Mouse (Mus musculus): ENCODE results near the gene Gm9821.

The Gm9821 gene

DNA sequence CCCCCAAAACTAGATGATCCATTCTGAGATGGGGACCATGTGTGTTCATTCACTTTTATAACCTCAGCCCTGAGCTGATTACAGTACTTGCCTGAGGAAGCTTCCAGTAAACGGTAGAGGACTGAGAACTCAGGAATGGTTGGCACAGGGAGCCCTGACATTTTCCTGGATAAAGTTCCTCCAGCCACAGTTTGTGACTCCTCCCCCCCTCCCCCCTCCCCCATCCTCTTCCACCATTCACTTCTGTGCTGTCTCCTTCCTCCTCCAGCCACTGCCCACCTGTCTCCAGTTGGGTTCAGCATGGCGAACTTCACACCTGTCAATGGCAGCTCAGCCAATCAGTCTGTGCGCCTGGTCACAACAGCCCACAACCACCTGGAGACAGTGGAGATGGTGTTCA, 18.6 kb upstream of the Gm9821 start, which contains the start of gene Chrm4:
Gene Chrm4, plus strand, starts transcription at position 301 of the 400 bp plus-strand sequence.
- DNase-seq (ENCODE audit: low read depth, low spot score) = no peak

DNA sequence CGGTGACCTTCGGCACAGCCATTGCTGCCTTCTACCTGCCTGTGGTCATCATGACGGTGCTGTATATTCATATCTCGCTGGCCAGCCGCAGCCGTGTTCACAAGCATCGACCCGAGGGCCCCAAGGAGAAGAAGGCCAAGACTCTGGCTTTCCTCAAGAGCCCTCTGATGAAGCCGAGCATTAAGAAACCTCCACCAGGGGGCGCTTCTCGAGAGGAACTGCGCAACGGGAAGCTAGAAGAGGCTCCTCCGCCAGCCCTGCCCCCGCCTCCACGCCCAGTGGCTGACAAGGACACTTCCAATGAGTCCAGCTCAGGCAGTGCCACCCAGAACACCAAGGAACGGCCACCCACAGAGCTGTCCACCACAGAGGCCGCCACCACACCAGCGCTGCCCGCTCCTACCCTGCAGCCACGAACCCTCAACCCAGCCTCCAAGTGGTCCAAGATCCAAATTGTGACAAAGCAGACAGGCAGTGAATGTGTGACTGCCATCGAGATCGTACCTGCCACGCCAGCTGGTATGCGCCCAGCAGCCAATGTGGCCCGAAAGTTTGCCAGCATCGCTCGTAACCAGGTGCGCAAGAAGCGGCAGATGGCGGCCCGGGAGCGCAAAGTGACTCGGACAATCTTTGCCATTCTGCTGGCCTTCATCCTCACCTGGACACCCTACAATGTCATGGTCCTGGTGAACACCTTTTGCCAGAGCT, 17.5 kb upstream of the Gm9821 start:
- DNase-seq (ENCODE audit: low read depth, low spot score) = no peak

DNA sequence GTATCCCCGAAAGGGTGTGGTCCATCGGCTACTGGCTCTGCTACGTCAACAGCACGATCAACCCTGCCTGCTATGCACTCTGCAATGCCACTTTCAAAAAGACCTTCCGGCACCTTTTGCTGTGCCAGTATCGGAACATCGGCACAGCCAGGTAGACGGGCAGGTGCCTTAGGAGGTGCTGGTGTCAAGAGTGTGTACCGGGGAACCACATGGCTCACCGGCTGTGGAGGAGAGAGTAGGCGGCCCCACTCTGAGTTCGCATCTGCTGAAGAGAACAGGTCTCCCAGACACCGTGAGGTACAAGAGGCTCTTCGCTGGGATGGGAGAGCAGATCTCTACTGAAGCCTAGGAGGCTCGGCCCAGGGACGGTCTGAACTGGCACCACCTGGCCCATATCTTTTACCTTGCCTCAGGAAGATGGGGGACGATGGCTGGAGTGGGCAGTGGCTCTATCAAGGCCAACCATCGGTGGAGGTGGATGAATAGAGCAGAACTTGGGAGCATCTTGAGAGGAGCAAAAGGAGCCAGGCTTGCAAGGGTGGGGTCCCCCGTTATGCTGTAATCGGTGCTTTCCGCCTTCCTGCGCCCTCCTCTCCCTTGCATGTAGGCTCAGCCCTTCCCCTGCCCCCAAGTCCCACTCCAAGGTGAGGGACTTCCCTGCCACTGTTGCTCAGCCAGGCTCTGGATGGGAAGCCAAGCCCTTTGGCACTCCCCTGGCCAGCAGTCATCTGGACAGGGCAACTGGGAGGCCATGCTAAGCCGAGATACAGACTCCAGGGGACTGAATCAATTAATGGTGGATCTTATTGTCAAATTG, 16.8 kb upstream of the Gm9821 start:
- no peak for DNase-seq (ENCODE audit: low read depth, low spot score)

DNA sequence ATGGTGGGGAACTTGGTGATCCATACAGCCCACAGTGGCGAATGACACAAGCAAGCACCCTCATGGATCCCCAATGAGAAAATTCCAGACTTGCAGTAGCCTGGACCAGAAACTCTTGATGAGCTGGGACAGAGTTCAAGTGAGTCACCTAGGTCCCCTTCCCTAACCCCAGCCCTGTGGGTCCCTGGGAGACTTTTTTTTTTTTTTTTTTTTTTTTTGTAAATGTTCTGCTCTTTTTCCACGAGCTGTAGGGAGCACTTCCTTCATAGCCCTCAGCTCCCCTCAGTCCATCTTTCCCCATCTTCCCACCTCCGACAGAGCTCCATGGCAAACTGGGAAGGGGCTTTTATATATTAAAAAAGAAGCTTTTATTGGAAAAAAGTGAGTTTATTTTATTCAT, 16.0 kb upstream of the Gm9821 start:
- no peak for DNase-seq (ENCODE audit: low read depth, low spot score)

DNA sequence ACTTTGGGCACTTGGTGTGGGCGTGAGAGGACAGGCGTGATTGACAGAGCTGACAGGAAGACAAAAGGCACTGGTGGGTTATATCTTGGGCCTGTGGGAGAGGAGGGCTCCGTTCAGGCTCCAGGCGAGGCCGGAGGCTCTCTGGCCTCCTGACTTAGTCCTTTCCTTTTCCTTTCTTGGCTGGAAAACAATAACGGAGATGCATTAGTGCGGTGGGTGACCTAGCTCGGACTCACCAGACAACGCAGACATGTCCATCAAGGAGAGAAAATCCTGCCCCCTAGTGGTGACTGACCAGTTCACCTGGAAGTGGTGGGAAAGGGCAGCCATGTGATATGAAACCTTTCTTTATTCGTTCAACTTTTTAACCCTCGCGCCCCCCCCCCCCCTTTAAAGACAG, 15.6 kb upstream of the Gm9821 start:
- DNase-seq (ENCODE audit: low read depth, low spot score) = no peak

DNA sequence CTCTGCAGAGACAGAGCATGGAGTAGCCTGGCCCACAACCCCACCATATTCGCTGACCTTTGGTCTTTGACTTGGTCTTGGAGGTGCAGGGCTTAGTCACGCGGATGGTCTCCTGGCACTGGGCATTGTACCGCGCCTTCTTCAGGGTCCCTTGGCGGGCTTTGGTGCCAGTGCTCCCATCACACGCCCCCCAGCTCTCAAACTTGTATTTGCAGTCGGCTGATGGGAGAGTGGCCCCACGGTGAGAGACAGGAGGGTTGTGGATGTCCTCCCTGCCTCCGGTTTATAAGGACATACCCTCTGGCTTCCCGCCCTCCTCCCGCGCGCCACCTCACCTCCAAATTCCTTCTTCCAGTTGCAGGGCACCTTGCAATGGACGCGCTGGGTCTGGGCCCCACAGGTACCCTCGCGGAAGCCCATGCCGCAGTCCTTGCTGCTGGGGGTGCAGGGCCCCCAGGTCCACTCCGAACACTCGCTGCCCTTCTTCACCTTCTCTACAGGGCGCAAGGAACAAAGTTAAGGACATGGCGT, 14.7 kb upstream of the Gm9821 start:
- no peak for DNase-seq (ENCODE audit: low read depth, low spot score)

DNA sequence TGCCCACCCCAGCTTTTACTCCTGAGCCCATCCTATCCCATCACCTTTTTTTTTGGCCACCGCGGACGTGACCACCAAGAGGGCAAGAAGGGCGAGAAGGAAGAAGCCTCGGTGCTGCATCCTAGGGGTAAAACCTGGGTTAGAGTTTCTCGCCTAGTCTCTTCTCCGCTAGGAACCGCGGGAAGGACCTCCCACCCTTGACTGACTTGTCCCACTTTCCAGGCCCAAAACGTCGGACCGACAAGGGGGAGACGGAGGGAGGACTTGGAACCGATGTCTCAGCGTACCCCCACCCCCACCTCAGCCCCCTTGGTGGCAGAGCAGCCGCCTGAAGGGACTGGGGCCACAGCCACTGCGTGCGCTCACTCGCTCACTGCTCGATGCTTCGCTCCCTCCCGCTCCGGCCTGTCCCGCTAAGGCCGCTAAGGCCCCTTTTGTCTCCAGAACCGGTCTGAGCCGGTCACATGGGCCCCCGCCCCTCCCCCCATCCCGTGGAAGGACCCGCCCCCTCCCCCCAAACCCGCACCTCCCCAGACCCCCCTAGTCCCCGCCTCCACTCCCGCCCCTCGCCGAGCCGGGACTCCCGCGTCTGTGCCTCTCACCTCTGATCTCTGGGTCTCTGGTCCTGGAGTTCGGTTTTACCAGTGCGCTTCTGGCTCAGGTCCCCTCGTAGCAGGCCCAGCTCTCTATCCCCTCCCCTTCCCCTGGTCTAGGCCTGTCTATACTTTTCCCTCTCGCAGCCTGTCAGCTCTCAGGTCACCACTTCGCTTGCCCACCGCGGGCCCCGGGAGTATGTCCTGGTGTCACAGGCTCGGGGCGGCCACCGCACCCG, 14.0 kb upstream of the Gm9821 start:
- DNase-seq (ENCODE audit: low read depth, low spot score) = no peak

DNA sequence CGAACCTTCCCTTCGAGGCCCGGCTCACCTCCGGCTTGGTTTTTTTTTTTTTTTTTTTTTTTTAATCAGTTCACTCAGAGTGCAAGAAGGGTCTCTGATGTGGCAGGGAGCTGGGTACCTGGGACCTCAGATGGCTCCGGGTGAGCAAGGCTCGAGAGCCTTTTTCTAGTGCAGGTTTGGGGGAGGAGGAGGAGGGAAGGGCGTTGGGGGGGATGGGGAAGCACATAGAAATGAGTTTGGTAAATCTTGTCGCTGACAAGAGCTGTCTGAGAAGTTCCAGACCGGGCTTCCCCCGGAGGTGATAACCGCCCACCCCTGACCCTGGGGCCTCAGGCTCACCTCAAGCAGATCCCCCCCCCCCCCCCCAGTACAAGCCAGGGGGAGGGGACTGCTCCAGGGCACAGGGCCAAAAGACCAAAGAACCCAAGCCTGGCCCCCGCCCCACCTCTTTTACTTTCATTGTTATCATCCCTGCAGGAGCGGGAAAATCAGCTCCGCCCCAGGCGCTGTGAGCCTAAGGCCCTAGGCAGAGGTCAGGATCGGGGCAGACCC, 13.3 kb upstream of the Gm9821 start, which contains the start of gene Mdk:
Gene Mdk, minus strand, starts transcription at position 138 of the 552 bp plus-strand sequence.
- no peak for DNase-seq (ENCODE audit: low read depth, low spot score)

DNA sequence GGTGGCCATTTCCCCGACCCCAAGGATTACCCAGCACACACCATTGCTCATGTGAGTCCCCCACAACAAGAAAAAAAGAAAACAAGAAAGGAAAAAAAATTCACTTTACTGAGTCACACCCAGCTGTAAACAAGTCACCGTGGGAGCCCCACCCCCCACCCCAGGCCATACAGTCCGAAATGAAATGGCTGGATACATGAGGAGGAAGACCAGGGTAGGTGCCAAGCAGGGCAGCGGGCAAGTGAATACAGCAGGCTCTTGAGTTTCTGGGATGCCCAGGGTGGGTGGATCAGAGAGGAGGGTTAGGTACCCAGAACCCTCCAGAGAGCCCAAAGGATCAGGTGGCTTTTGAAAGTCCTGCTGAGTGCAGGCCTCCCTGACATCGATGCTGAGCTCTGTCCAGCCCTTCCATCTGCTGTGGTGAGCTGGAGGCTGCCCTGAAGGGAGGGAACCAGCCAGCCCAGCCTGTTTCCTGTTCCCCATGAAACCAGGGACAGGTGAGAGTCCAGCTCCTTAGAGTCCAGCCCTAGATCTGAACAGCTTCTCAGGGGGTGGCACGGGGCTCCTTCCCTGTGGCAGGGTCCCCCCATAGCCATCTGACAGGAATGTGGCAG, 12.7 kb upstream of the Gm9821 start:
- DNase-seq (ENCODE audit: low read depth, low spot score) = no peak

DNA sequence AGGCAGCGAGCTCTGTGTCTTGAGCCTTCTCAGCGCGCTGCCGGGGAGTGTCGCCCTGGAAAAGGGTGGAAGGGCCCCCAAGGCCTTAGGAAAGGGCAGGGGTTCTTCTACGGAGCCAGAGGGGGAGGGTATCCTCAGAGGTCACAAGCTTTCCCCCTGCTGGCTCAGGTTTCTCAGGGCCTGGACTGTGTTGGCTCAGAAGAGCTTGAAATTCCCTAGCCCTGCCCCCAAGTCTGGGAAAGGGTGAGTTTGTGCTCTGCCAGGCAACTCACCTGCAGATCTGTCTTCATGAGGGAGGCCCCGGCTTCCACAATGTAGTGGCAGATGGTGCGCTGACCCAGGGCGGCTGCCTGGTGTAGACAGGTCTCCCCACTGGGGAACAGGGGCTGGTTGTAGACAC, 12.0 kb upstream of the Gm9821 start:
- no peak for DNase-seq (ENCODE audit: low read depth, low spot score)

DNA sequence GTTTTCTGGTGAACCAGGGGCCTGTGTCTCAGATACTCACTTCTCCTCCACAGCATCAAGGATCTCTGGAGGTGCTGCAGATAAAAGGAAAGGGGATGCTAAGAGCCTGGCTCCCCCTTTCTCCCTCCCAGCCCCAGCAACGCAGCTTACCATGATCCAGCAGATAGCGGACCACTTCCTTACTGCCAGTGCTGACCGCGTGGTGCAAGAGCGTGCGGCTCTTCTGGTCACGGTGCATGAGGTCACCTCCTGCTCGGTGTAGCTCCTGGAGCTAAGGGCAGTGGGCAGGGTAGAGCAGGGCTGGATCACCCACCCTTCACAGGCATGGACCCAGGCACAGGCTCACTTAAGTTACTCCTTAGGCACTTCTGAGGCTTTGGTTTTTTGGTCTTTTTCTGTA, 11.5 kb upstream of the Gm9821 start:
- no peak for DNase-seq (ENCODE audit: low read depth, low spot score)

DNA sequence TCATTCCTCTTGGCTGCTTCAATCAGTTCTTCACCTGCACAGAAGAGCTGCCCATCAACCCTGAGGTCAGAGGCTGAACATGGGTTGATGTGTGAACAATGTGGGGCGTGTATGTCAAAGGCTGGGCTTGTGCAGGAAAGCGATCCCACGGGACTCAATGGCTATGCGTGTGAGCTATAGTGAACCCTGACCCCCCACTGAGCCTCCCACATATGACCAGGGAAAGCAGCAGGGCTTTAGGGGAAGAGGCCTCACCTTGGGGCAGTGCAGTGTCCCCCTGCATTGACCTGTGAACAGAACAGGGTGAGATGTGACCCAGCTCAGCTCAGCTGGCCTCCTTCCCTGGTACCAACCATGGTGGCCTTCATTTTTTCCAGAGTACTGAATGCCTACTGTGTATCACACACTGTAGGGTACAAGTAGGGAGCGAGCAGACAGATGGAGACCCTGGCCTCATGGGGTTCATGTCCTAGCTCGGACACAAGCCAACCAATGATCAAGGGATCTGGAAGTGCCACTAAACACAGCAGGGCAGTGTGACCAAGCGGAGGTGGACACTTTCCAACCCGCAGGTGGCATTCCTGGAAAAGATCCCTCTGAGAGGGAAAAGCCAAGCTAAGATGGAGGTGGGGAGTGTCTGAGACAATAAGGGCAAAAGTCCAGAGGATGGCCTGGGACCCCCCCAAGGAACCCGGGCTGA, 10.5 kb upstream of the Gm9821 start:
- DNase-seq (ENCODE audit: low read depth, low spot score) = no peak

DNA sequence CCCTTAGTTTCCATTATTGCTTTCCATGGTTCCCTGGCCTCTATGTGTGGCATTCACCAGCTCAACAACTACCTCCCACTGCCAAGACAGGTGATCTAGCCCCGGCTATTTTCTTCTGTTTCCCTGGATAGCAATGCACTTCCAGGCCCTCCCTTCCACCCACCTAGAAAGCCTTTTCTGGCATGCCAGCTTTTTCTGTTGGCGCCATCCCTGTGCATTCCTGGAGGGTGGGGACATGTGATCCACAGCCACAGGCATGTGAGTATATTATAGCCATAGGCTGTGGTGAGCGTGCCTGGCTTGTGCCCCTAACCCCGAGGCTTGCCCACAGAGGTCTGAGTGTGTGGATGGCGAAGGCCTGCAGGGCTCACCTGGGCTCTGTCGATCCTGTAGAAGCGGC, 9.3 kb upstream of the Gm9821 start:
- no peak for DNase-seq (ENCODE audit: low read depth, low spot score)

DNA sequence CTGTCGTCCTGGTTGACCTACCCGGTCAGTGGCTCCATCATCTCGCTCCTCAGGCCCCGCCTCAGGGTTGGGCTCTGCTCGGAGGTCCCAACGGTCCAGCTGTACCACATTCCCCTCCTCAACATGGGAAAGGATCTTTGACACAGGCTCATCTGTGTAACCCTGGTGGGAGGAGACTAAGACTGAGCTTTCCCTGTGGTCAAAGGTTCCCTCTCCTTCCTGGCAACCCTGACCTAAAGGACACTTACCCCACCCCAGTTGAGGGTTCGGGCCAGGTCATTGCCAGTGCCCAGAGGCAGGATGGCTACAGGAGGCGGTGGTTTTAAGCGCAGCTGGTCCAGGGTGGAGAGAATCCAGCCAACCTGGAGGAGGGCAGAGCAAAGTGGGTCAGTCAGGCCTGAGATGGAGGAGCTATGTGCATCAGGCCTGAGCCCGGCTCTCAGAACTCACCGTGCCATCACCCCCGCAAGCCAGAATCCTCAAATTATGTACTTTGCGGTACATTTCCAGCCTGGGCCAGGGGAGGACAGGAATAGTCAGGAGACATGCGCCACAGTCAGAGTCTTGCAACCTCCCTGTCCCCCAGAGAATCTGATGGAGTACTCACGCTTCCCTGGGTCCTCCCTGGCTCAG, 6.1 kb upstream of the Gm9821 start:
- DNase-seq (ENCODE audit: low read depth, low spot score) = no peak

DNA sequence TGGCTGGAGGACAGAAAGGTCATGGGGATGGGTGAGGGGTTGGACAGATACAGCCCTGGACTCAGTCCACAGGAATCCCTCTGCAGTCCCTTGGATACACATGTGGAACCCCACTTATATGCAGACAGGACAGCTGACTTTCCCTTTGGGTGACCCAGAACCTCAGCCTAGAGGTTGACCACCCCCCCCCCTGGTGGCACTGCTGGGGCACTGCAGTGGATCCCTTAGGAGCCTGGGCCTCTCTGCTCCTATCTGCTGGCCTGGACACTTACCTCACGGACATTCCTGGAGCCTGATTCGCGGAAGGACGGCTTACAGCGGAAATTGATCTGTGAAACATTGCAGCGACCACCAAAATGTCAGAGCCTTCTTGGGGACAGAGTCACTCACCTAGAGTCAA, 3.1 kb upstream of the Gm9821 start:
- no peak for DNase-seq (ENCODE audit: low read depth, low spot score)

DNA sequence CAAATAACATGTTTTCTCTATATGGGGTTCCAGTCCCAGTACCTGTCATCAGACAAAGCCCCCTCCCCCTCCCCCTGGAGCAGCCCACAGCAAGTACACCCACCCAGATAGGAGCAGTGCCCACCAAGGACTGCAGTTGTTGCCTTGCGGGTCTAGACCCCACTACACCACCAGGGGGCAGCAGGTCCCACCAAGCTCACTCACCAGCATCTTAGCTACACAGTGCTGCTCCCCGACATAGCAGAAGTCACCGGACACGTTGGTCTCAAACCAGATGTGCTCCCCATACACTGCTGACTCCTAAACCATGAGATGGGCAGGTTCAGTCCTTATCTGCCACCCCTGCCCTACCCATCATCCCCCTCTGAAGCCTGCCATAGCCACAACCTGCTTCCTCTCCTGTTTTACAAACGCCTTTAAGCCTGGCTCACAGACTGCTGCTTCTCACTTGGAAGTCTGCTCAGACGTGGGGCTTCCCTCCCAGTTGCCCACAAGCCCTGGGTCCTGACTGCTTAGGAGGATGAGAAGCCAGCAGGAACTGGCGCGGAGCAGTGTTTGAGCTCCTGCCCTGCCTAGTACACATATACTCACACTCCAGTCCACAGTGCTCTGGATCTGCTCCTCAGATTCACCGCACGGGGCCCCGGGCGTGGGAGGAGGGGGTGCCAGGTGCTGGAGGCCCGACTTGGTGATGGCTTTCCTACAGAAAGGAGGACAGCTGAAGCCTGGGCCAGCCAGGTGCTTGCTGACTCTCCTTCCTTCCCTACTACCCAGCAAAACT, 1.1 kb upstream of the Gm9821 start:
- no peak for DNase-seq (ENCODE audit: low read depth, low spot score)

DNA sequence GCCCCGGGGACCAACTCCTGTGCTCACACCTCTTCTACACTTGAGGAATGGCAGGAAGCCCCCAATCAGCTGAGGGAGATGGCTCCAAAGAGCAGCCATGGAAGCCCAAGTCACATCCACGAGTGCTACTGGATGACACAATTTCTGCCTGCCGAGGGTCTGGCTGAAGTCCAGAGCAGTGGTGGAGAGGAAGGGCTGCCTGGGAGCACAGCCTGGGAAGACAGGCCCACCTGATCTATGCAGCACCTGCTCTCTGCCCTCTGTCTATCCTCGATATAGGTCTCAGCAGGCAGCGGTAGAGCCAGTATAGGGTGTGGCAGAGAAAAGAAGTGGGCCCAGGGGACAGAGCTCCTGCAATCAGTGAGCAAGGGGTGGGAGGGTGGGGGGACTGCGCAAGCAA, 1.3 kb downstream of the Gm9821 start:
- DNase-seq (ENCODE audit: low read depth, low spot score) = no peak

DNA sequence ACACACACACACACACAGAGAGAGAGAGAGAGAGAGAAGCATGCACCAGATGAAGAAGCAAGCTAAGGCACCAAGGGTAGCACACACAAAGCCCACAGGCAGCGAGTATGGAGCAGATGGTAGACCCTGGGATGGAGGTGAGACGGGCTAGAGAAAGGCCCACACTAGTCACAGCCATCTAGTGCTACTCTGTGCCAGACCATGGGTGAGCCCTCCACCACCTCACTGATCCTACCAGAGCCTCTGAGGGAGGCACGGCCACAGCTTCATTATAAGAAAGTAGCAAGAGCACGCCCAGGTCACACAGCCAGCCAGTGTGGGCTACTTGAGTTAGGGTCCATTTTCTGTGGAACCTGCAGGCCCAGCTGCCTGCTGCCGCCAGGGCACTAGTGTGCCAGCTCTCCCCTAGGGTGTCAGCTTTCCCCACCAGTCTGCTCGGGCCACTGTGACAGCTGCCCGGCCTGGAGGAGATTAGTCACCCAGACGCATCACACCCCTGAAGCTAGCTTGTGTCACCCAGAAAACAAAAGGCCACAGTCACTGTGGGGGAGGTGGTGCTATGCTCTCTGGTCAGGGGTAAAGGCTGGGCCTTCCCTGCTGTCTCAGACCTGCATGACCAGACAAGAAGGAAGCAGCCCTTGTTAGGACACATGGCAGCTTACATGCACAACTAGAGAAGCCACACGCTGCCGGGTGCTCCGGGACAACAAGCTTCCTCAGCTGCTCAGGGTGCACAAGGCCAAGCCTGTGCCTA, 2.1 kb downstream of the Gm9821 start:
- DNase-seq (ENCODE audit: low read depth, low spot score) = no peak

DNA sequence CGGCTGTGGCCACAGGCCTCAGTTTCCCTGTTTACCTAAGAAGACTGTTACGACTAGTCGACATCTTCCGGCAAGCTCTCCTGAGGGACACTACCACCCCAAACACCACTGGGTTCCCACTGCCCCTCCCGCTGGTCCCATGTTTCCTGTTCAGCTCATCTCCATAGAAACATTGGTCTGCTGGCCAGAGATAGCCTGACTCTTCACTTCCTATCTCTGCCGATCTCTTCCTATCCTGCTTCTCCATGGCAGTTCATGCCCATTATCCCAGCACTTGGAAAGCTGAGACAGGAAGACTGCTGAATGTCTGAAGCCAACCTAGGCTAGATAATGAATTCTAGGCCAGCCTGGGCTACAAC, 2.6 kb downstream of the Gm9821 start:
- DNase-seq (ENCODE audit: low read depth, low spot score) = no peak
